Mouse (Mus musculus) CH12.LX (cell line): ENCODE measurements around the gene 9530053A07Rik. TPM values are rescaled to one million over a fixed set of nuclear protein-coding genes. Genes with fewer than 3 reads are reported as not detected.

ENCODE experiments used
- DNase-seq: peaks from one replicate; pipeline ENCODE4 v3.0.0-alpha.2; 2013; ENCODE audit errors: extremely low read depth
- H3K27ac ChIP-seq: 2 replicates; pipeline ENCODE4 v1.5.1; 2012; ENCODE audit warnings: low read depth, mild to moderate bottlenecking, control low read depth, moderate library complexity; ENCODE audit not compliant: insufficient read depth
- H3K27me3 ChIP-seq: replicated peaks from 2 replicates; pipeline ENCODE3; 2012; ENCODE audit warnings: inconsistent platforms
- H3K36me3 ChIP-seq, 2 experiments: replicated peaks in 1 of 2; 2 replicates each; pipeline versions ENCODE3 to v1.6.1; 2012; ENCODE audit warnings: inconsistent platforms in 1 of 2, low read length in 1 of 2, mild to moderate bottlenecking in 1 of 2, mixed read lengths in 1 of 2, moderate library complexity in 1 of 2; ENCODE audit not compliant: control insufficient read depth in 1 of 2, insufficient read depth in 1 of 2
- H3K4me1 ChIP-seq, 2 experiments: 2 replicates each; pipeline ENCODE4 v1.6.1; 2012; ENCODE audit warnings: inconsistent platforms in 1 of 2, moderate library complexity in 1 of 2; ENCODE audit not compliant: insufficient read depth in 2 of 2, control insufficient read depth in 1 of 2
- H3K4me2 ChIP-seq: 2 replicates; pipeline ENCODE4 v1.6.1; 2012; ENCODE audit warnings: low read depth, mild to moderate bottlenecking, control low read depth; ENCODE audit not compliant: poor library complexity, insufficient read depth, severe bottlenecking
- H3K4me3 ChIP-seq, 3 experiments: fragments of 150-350 bp in 1 of 3; sonication (generic) in 1 of 3; replicated peaks in 1 of 3; 2 replicates each; pipeline versions ENCODE3 to v1.5.1; 2011 to 2012; ENCODE audit warnings: low read depth in 2 of 3, low read length in 2 of 3, mild to moderate bottlenecking in 2 of 3, moderate library complexity in 2 of 3, control low read depth in 1 of 3, improper control_type of control experiment in 1 of 3, inconsistent platforms in 1 of 3, mixed read lengths in 1 of 3; ENCODE audit not compliant: poor library complexity in 1 of 3
- H3K79me2 ChIP-seq: replicated peaks from 2 replicates; pipeline ENCODE4 v1.6.1; 2012; ENCODE audit warnings: mild to moderate bottlenecking, moderate library complexity; ENCODE audit not compliant: control insufficient read depth, poor library complexity, insufficient read depth, severe bottlenecking; ENCODE audit errors: extremely low read depth
- H3K9ac ChIP-seq: 2 replicates; pipeline ENCODE4 v1.6.1; 2012; ENCODE audit warnings: low read depth, mild to moderate bottlenecking, control low read depth, moderate library complexity; ENCODE audit not compliant: insufficient read depth
- H3K9me3 ChIP-seq: replicated peaks from 2 replicates; pipeline ENCODE3; 2012; ENCODE audit warnings: low read length, inconsistent platforms, mixed read lengths
- CHD2 ChIP-seq: IDR thresholded peaks from 2 replicates; pipeline ENCODE4 v1.6.1; 2011; ENCODE audit warnings: low read length, improper control_type of control experiment
- CTCF ChIP-seq, 2 experiments: IDR thresholded peaks in 1 of 2; conservative IDR thresholded peaks in 1 of 2; 2 replicates each; pipeline ENCODE4 v1.5.1; 2011 to 2012; ENCODE audit warnings: low read depth in 2 of 2, low read length in 2 of 2, improper control_type of control experiment in 1 of 2, inconsistent platforms in 1 of 2, mild to moderate bottlenecking in 1 of 2, moderate library complexity in 1 of 2
- ETS1 ChIP-seq: conservative IDR thresholded peaks from 2 replicates; pipeline ENCODE4 v1.6.1; 2012; ENCODE audit warnings: low read depth, mild to moderate bottlenecking, inconsistent platforms, low read length, improper control_type of control experiment, moderate library complexity
- GABPA ChIP-seq: IDR thresholded peaks from 2 replicates; pipeline ENCODE4 v1.6.1; 2012; ENCODE audit warnings: low read depth, low read length, improper control_type of control experiment, inconsistent platforms; ENCODE audit not compliant: insufficient replicate concordance
- HCFC1 ChIP-seq: IDR thresholded peaks from 2 replicates; pipeline ENCODE4 v1.6.1; 2012; ENCODE audit warnings: low read depth, mild to moderate bottlenecking, inconsistent platforms, low read length, improper control_type of control experiment
- KAT2A ChIP-seq: IDR thresholded peaks from 2 replicates; pipeline ENCODE4 v1.6.1; 2012; ENCODE audit warnings: low read length, improper control_type of control experiment, inconsistent platforms; ENCODE audit not compliant: insufficient replicate concordance
- MAX ChIP-seq: IDR thresholded peaks from 2 replicates; pipeline ENCODE4 v1.6.1; 2011; ENCODE audit warnings: low read length, improper control_type of control experiment
- MYC ChIP-seq: IDR thresholded peaks from 2 replicates; pipeline ENCODE4 v1.6.1; 2011; ENCODE audit warnings: low read depth, mild to moderate bottlenecking, improper control_type of control experiment, low read length
- PAX5 ChIP-seq: IDR thresholded peaks from 2 replicates; pipeline ENCODE4 v1.6.1; 2012; ENCODE audit warnings: low read length, inconsistent platforms, mixed read lengths
- POLR2A ChIP-seq: IDR thresholded peaks from 2 replicates; pipeline ENCODE4 v1.6.1; 2011; ENCODE audit warnings: low read depth, mild to moderate bottlenecking, improper control_type of control experiment, low read length
- RAD21 ChIP-seq: IDR thresholded peaks from 2 replicates; pipeline ENCODE4 v1.6.1; 2011; ENCODE audit warnings: low read depth, mild to moderate bottlenecking, low read length, improper control_type of control experiment, moderate library complexity
- RCOR1 ChIP-seq: conservative IDR thresholded peaks from 2 replicates; pipeline ENCODE4 v1.6.1; 2012; ENCODE audit warnings: low read depth, mild to moderate bottlenecking, inconsistent platforms, low read length, improper control_type of control experiment
- TBP ChIP-seq: conservative IDR thresholded peaks from 2 replicates; pipeline ENCODE4 v1.6.1; 2011; ENCODE audit warnings: low read depth, low read length, improper control_type of control experiment
- USF2 ChIP-seq: conservative IDR thresholded peaks from 2 replicates; pipeline ENCODE4 v1.6.1; 2011; ENCODE audit warnings: low read depth, low read length, improper control_type of control experiment
- ZNF384 ChIP-seq: IDR thresholded peaks from 2 replicates; pipeline ENCODE4 v1.6.1; 2012; ENCODE audit warnings: low read depth, low read length, improper control_type of control experiment, inconsistent platforms
- dilution Hi-C: fragments of 300-500 bp; cut with MboI; formaldehyde crosslinking; loops from 2 replicates; pipeline ENCODE4 v1.14.3; 2020; ENCODE audit warnings: low sequenced_read_pairs; ENCODE audit not compliant: extremely low pct_unique_long_range_greater_than_20kb, extremely low pct_ligation_motif_present
- in situ Hi-C: fragments of 300-500 bp; cut with MboI; formaldehyde crosslinking; loops from 3 replicates; pipeline ENCODE4 v1.14.3; 2019; ENCODE audit warnings: low sequenced_read_pairs, low pct_ligation_motif_present, low pct_unique_long_range_greater_than_20kb, mixed read lengths
- polyA plus RNA-seq: library from polyadenylated mRNA; unstranded; fragments of >175 nt; gene quantifications from 2 replicates; pipeline ENCODE4 v1.2.1, GENCODE M21; 2012; ENCODE audit warnings: low read depth; ENCODE audit not compliant: insufficient read length
- total RNA-seq, 2 experiments: library from RNA; depleted of rRNA; stranded (reverse); fragments of 300-350 nt in 1 of 2; fragments of >200 nt in 1 of 2; gene quantifications; 2 replicates each; pipeline ENCODE4 v1.2.3; 2012 to 2014

9530053A07Rik gene
- total and polyA plus RNA-seq, 3 experiments: 0.03 to 0.64 (median 0.05) TPM

GRCm38 (mm10) chr7:28182320-28182719, 53.1 kb downstream of the 9530053A07Rik start:
- no peak for TF ChIP-seq MYC
- TF ChIP-seq TBP: no peak
- TF ChIP-seq POLR2A: no peak; the same call in 1 of the 2 replicates
- Histone ChIP-seq H3K36me3 (peaks cover 88 to 100% of the 10 kb centered on the region in 2 experiments), H3K27ac (no peak overlapping the region), H3K79me2 (no peaks in the 10 kb centered on the region), H3K27me3 (no peaks in the 10 kb centered on the region), H3K9me3 (no peaks in the 10 kb centered on the region), H3K9ac (no peak overlapping the region), H3K4me2 (no peak overlapping the region), H3K4me3 (no peak overlapping the region), H3K4me1 (no peaks in the 10 kb centered on the region)
- dilution Hi-C loops: no loop called here
- no peak for DNase-seq
- in situ Hi-C loops: no loop called here

- peaks cover 1 to 4% of the 10 kb centered on the region in 2 experiments; a peak in 2 of 4 replicates for H3K4me1 ChIP-seq
- no peak overlapping the region for H3K27ac ChIP-seq
- no peak overlapping the region for H3K4me2 ChIP-seq
- H3K36me3 ChIP-seq: peaks cover 86 to 99% of the 10 kb centered on the region in 2 experiments
- no peaks in the 10 kb centered on the region for H3K27me3 ChIP-seq
- in situ Hi-C loops (no loop called here), dilution Hi-C loops (no loop called here)
- DNase-seq: no peak
- no peak overlapping the region for H3K9ac ChIP-seq
- TF ChIP-seq ZNF384 (no peak), GABPA (no peak)
- H3K4me3 ChIP-seq: no peak overlapping the region
- H3K79me2 ChIP-seq: no peaks in the 10 kb centered on the region
- H3K9me3 ChIP-seq: no peaks in the 10 kb centered on the region
Measured at GRCm38 (mm10) chr7:28185884-28186283, 56.6 kb downstream of the 9530053A07Rik start.

GRCm38 (mm10) chr7:28186631-28187030, 57.4 kb downstream of the 9530053A07Rik start:
- Histone ChIP-seq H3K4me3 (no peak overlapping the region), H3K4me1 (peaks cover 6 to 11% of the 10 kb centered on the region in 2 experiments; a peak in 2 of 4 replicates), H3K27ac (no peak overlapping the region), H3K4me2 (no peak overlapping the region), H3K9me3 (no peaks in the 10 kb centered on the region), H3K79me2 (no peaks in the 10 kb centered on the region), H3K27me3 (no peaks in the 10 kb centered on the region), H3K36me3 (peaks cover 80 to 99% of the 10 kb centered on the region in 2 experiments), H3K9ac (no peak overlapping the region)
- dilution Hi-C loops: no loop called here
- no peak for DNase-seq
- in situ Hi-C loops: no loop called here
- TF ChIP-seq USF2 (no peak), MYC (no peak), CHD2 (no peak), ETS1 (no peak), TBP (no peak), POLR2A (no peak), RAD21 (no peak), KAT2A (no peak), MAX (no peak), RCOR1 (no peak), CTCF (conservative IDR thresholded peaks at IDR 0.05 in 1 of 2, IDR thresholded peaks at IDR 0.05 in 1 of 2; ENCODE audit: low read depth in 2 of 2, low read length in 2 of 2) (no peak), PAX5 (no peak), HCFC1 (no peak)
